Mouse (Mus musculus) MEL-GATA-1-ER (cell line): ENCODE data around the gene Npcd.
"Not testable (repeated sequence)": the region's sequence is repeated elsewhere in the genome, so short reads cannot be mapped to it uniquely, and the experiment has no call there.

Source experiments
- DNase-seq: peaks from one replicate; pipeline ENCODE4 v3.0.0-alpha.2; 2012; ENCODE audit warnings: low read depth; ENCODE audit errors: extremely low read depth

The Npcd gene

DNA sequence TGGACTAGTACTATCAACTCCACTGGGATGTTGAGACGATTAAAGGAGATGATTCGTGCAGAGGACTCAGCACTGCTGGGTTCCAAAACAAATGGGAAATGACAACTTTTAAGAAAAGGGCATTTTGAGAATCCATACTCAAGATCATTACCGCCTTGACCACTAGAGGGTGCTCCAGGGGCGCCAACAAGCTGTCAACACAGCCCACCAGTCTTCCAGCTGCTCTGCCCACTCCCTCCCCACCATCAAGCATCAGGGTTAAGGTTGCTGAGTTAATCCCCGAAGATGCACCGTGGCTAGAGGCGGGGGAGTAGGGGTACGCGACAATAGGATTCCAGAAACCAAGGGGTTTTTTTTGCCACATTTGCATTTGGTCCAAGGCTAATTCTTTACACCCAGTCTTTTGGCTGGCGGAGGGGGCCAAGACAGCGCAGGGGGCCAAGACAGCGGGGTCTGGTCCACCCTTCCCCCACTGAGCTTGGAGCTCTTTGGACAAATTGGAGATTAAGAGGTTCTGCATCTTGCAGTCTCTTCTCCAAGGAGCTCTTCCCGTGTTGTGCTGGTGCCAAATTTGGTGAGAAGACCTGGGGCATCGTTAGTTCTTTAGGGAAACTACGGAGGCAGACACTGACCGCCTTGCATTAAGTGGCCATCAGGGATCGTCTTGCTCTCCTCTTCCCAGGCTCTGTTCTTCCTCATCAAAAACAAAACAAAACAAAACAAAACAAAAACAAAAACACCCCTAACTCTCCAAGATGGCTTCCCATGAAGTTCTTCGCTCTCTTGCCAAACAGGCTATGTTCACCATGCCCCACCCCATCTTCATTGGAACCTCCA lies 1.8 kb downstream of the Npcd start:
- no peak for DNase-seq

GRCm38 (mm10) chr15:79830388-79830787 lies 3.6 kb downstream of the Npcd start:
- no peak for DNase-seq

DNA sequence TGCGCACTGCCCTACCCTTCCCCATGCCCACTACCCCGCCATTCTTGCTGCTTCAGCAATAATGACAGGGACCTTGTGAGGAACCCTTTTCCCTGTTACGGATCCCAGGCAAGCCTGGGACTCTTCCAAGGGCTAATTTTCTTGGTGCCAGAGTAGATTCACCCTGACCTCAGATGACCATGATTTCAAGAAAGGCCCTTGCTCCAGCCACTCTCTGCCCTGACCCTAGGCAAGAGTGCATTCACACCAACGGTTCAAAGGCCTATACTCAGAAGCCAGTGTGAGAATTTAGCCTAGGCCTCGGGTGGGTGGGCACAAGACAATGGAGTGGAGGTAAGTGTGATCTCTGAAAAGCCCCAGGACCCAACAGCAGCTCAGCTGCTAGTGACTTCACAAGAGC lies 4.6 kb downstream of the Npcd start:
- DNase-seq = no peak

DNA sequence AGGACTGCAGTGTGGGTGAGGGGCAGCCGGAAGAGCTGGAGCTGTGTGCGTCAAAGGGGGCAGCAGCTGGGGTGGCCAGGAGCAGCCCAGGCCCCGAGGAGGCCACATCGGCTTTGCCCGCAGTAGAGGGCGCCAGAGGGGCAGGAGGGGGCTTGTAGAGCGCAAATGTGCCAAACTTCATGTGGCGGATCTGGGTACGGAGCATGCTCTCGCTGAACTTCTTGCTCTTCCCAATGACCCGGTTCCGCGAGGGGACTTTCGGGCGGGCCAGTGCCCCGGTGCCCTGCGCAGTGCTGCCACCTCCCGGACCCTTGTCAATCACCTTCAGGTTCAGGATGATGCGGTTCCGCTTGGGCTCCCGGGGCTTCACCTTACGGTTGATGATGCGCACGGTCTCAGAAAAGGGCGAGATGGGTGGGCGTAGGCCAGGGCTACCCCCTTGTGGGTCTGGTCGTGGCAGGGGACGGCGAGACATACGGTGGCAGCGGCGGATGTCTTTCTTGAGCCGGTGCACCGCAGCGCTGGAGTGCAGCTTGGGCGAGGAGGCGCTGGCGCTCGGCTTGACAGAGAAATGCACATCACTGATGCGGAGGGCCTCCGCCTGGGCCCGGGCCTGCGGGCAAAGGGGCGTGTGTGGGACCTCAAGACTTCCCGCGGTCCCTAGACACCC lies 5.5 kb downstream of the Npcd start:
- DNase-seq = no peak

- no peak for DNase-seq
Observed at GRCm38 (mm10) chr15:79827778-79828210, 6.2 kb downstream of the Npcd start.

DNA sequence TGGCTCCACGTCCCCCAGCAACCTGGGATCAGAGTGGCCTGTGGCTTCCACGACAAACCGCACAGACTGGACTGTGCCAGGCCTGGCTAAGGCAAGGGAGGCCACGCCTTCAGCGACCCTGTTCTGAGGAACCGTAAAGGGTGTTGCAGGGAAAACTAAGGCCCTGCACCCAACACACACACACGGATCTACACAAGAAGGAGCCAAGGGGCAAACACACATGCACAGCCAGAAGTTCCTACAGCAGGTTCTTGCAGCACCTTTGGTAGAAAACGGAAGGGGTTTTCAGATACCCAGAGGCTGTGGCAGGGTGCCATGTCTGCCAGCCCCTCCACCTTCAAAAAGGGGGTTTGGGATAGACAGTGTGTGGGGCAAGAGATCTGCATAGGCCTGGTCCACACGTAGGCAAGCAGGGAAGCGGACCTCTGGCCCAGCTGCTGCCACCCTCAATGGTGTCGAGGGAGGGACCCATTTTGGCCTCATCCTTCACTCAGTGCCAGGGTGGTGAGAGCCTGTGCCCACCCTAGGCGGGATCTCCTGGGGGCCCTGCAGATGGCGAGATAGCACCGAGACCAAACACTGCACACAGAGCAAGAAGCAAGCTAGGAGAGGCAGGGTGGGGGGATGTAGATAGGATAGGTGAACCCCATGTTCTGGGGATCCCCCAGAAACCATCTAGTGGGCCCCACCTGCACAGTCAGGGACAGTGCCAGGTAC lies 6.8 kb downstream of the Npcd start:
- no peak for DNase-seq

DNA sequence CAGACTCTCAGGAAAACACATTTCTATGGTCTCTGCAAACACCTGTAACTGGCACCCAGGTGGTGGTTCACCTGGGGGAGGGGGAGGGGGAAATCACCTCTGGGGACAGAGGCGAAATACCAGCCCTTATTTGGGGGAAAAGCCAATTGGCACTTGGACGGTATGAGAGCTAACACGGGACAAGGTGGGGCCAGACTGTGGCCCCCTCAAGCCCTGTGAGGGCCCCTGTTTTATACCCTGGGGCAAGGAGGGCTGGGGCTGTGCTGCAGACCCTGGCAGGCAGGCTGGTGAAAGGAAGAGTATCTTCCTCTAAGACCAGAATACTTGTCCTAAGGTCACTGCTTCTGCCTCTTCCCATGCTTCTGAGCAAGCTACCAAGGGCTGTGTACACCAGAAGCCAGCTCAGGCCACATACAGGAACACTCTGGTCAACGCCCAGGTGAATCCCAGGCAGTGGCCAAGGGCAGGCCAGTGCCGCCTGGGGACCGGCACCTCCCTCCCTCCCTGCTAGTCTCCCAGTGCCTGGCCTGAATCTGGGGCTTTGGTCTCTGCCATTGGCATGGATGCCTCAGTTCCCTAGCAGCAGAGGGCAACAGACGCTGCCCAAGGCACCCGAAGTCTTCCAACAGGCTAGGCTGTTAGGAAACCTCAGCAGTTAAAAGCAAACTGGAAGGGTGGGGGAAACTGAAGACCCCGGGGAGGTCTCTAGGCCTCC lies 7.7 kb downstream of the Npcd start:
- no peak for DNase-seq

DNA sequence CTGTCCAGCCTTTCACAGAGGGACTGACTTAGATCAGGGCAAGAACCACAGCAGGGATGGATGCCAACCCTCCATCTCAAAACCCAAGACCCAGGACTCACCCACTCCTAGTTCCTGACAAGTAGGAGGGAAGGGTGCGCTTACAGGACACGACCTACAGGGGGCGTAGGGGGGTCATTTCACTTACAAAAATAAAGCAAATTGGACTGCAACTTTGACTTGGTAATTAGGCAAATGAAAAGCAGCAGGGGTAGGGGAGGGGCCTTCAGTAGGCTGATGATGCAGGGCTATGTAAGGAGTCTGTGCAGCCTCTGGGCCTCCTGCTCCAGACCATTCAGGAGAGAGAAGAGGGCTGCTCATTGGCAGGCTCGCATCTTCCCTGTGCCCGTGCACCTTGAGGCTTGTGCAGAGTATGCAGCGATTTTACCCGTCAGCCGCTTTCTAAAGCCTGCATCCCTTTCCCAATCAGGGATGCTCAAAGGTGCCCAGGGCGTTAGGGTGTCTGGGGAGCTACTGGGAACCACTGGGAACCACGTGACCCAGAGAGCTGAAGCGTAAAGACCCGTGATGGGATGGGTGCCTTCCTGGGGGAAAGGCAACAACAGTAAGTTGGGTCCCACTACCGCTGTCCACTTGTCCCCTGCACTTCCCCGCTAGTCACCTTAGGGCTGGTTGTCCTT lies 8.8 kb downstream of the Npcd start:
- no peak for DNase-seq

- DNase-seq = peak; percentile 54
Observed at GRCm38 (mm10) chr15:79823588-79824280, 10.3 kb downstream of the Npcd start.

DNA sequence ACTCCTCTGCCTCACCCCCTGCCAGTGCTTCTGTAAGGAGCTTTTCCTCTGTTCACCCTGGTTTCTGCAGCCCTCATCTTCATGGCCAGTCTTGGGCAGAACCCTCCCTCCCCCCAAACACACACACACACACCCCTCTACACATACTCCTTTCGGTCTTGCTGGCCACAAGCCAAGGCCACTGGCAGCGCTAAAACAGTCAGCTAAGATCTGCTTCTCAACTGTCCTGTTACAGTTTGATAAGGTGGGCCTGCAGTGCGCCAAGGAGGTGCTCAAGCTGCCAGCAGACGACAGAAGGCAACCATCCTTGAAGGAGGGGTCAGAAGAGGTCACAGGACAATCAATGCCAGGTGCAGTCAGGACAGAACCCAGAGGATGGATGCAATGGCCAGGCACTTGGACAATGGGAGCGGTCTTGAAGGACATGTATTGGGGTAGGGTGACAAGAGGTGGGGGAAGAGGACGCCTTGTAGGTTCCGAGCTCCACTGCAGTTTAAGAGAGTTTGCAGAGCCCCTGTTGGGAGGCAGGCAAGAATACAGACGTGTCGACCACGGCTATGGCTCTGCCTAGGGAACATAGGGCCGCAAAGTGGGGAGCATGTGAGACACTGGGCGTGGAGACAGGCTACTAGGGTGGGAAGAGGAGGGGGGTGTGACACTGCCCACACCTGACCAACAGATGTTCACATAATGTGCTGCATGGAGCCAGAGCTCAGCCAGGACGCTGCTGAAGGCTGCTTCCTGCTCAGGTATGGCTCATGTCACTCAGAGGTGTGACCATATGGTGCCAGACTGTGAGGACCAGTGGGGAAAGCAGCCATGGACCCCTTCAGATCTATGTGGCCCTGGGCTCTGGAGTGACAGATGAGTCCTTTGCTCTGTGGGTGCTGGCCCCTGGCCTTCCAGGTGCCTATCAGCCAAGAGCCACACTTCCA lies 11.5 kb downstream of the Npcd start:
- peak; percentile 73 for DNase-seq

DNA sequence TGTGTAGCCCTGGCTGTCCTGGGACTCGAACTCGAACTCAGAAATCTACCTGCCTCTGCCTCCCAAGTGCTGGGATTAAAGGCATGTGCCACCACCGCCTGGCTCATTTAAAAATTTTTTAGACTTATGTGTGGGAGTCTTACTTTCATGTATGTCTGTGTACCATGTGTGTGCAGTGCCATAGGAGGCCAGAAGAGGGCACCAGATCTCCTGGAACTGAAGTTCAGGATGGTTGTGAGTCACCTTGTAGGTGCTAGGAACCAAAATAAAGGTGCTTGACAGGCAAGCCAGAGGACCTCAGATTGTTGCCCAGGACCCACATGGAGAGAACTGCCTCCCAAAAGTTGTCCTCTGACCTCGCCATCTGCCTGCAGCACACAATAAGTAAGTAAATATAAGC lies 15.7 kb downstream of the Npcd start:
- DNase-seq = no peak

DNA sequence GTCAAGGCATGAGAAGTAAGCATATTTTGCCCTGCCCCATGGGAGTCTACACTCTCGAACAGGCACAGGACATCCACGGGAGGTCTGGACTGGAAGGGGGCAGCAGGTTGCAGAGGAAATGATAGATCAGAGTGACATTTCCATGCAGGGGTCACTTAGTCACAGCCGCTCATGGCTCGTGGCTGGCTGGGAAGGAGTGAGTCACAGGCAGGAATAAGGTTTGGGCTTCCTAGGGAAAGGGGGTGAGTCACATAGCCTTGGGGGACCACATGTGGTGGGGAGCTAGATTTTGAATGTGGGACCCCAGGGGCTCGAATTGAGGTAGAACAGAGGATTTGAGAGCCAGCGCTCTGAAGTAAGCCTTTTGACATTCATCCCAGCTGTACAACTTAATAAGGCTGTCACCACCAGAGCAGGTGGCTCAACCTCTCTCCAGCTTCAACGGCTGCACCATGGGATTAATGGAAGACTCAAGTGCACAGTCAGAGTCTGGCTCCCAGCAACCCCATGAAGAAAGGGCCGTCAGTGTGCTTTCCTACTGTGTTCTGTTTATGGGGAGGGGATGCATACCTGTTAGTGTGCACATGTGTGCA lies 20.3 kb downstream of the Npcd start:
- DNase-seq = no peak

DNA sequence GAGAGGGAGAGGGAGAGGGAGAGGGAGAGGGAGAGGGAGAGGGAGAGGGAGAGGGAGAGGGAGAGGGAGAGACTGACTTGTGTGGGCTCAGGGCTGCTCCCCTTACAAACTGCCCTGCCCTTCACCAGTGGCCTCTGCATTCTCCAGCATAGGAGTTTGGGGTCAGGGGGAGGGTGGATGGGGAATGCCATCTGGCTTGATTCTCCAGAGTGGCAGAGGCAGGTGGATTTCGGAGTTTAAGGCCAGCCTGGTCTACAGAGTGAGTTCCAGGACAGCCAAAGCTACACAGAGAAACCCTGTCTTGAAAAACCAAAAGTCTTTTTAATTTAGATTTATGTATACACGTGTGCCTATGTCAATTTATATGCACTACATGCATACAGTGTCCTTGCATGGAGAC lies 21.2 kb downstream of the Npcd start:
- DNase-seq = not testable (repeated sequence)

- DNase-seq = no peak
Observed at GRCm38 (mm10) chr15:79810997-79811396, 23.0 kb downstream of the Npcd start.

GRCm38 (mm10) chr15:79810061-79810460 lies 24.0 kb downstream of the Npcd start:
- no peak for DNase-seq

DNA sequence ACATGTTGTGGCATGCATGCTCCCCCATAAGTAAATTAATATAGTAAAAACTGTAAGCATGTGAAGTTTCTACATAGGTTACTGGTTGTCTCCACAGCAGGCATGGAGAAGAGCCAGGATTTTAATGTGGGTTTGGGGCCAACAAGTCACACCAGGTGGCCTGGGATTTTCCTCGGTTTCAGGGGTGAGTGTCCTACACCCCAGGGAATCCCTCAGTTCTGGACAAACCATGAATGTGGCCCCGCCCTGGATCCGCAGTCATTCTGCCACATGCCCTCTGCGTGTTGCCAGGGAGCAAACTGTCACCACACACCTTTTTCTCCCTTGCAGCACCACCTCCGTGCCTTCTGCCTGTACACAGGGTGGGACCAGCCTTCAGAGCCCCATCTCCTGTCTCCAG lies 25.4 kb downstream of the Npcd start:
- DNase-seq = no peak

GRCm38 (mm10) chr15:79808114-79808513 lies 25.9 kb downstream of the Npcd start:
- DNase-seq = no peak

DNA sequence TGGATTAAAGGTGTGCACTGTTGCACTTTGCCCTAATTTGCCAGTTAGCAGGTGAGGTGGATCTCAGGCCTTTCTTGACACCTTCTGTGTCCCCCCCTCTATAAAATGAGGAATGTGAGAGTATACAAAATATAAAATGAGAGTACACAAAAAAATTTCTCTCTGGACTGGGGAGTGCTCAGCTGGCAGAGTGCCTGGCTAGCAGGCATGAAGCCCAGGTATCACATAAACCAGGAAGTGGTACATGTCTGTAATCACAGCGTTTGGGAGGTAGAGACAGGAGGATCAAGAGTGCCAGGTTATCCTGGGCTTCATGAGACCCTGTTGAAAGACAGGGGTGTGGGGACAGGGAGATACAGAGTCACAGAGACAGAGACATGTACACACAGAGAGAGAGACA lies 27.0 kb downstream of the Npcd start:
- no peak for DNase-seq

DNA sequence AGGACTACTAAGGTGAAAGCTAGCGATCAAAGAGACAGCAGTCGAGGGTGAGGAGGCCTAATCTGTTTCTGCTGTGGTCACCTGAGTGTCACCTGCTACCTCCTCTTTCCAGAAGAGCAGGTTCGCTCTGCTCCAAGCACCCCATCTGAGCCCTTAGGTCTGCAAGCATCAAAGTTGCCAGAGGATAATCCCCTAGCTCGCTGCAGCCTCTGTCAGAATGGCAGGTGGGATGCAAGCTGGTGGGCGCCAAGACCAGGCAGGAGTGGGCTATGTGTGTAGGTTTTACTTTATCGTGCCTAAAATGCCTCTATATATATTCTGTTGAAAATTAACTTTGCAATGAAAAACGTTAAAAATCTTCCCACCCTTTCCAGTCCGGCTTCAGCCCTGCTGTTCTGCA lies 28.8 kb downstream of the Npcd start:
- no peak for DNase-seq
